Mouse (Mus musculus): ENCODE measurements at regions not wholly inside any gene's neighbourhood (a gene's known extent, or its start where the extent isn't known, plus 50 kb on each side); places are given as distances from the start of the nearest gene placed in this dataset.

GRCm38 (mm10) chr3:139780054-139780453 lies 574.6 kb downstream of the Stpg2 start:
- ATAC-seq (replicated peaks; ENCODE audit: low FRiP score, low TSS enrichment, poor library complexity, severe bottlenecking): 0 out of 2 replicates have a peak, but pooled peaks have one; percentile 50

DNA sequence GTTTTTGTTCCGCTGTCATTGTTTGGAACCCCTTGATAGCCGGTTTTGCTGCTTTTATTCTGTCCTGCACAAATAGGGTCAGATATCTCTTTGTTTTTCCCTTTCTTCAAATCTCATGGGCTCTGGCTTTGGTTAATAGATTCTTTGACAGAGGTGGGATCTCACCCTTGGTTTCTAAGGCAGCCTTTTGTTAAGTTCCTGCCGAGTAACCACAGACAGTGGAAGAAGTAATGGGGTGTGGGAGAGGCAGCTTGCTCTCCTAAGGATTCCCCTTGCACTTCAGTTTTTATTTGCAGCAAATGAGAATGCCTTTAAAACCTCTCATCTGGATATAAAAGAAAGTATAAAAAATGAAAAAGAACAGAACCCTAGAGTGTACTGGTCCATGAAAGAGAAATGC lies 577.9 kb downstream of the Stpg2 start:
- ATAC-seq (replicated peaks; ENCODE audit: low FRiP score, low TSS enrichment, poor library complexity, severe bottlenecking): no peak

GRCm38 (mm10) chr3:139786510-139786909 lies 581.0 kb downstream of the Stpg2 start:
- peak; percentile 77 for ATAC-seq (replicated peaks; ENCODE audit: low FRiP score, low TSS enrichment, poor library complexity, severe bottlenecking)

DNA sequence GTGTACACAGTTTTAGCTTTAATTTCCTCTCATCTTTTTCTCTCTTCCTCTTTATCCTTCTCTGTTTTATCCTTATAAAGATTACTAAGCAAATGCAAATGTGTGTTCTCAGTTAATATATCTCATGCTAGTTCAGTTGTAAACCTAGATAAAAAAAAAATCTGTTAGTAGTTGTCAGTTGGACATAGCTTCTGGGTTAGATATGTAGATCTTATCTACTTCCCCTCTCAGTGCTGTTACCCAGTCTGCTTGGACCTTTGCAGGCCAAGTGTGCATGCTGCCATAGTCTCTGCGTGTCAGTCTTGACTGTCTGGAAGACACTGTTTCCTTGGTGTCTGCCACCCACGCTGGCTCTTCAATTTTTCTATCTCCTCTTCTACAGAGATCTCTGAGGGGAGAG lies 583.4 kb downstream of the Stpg2 start:
- ATAC-seq (replicated peaks; ENCODE audit: low FRiP score, low TSS enrichment, poor library complexity, severe bottlenecking): peak; percentile 30; the same call in 1 of the 2 replicates

DNA sequence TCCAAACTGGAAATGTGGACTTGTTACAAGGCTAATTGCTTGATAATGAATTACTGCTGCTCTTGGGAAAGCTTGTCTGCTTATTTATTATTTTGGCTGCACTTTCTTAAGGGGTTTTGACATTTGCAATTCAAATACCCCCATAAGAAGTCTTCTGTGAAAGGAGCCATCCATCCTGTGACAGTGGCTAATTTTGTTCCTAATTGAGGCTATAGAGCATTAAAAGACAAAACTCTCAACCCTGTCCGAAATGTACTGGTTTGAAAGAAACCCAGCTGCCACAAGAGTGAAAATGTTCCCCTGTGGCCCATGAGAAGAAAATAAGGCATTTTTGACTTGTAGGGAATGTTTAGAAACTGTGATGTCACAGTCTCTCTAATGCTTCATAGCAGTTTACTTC lies 591.2 kb downstream of the Stpg2 start:
- ATAC-seq (replicated peaks; ENCODE audit: low FRiP score, low TSS enrichment, poor library complexity, severe bottlenecking): no peak

- ATAC-seq (replicated peaks; ENCODE audit: low FRiP score, low TSS enrichment, poor library complexity, severe bottlenecking): no peak
These were observed 593.6 kb downstream of the Stpg2 start for GRCm38 (mm10) chr3:139799059-139799458.

- no peak for ATAC-seq (replicated peaks; ENCODE audit: low FRiP score, low TSS enrichment, poor library complexity, severe bottlenecking)
These were observed 597.5 kb downstream of the Stpg2 start for GRCm38 (mm10) chr3:139802716-139803710.

DNA sequence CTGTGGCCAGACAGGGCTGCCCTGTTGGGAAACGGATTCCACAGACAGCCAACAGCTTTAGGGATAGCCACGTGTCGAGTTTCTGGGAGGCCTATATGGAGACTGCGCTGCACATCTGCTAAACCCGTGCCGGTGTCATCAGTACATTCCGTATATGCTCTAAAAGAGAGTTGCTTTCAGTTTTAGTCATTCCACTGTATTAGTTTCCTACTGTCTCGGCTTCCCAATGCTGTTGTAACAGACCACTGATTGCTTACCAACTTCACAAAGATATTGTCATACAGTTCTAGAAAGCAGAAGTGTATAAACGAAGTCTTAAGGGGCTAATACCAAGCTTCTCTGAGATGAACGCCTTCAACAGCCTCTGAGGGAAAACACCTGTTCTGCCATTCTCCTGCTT lies 622.5 kb downstream of the Stpg2 start:
- ATAC-seq (replicated peaks; ENCODE audit: low FRiP score, low TSS enrichment, poor library complexity, severe bottlenecking): no peak

GRCm38 (mm10) chr3:139828581-139828980 lies 623.1 kb downstream of the Stpg2 start:
- ATAC-seq (replicated peaks; ENCODE audit: low FRiP score, low TSS enrichment, poor library complexity, severe bottlenecking): no peak

GRCm38 (mm10) chr3:139832599-139832998 lies 627.1 kb downstream of the Stpg2 start:
- ATAC-seq (replicated peaks; ENCODE audit: low FRiP score, low TSS enrichment, poor library complexity, severe bottlenecking): no peak

- ATAC-seq (replicated peaks; ENCODE audit: low FRiP score, low TSS enrichment, poor library complexity, severe bottlenecking): no peak
These were observed 636.5 kb downstream of the Stpg2 start for GRCm38 (mm10) chr3:139842015-139842414.

GRCm38 (mm10) chr3:139842988-139843605 lies 637.6 kb downstream of the Stpg2 start:
- no peak for ATAC-seq (replicated peaks; ENCODE audit: low FRiP score, low TSS enrichment, poor library complexity, severe bottlenecking)

- peak; percentile 99 for ATAC-seq (replicated peaks; ENCODE audit: low FRiP score, low TSS enrichment, poor library complexity, severe bottlenecking)
These were observed 638.9 kb downstream of the Stpg2 start for GRCm38 (mm10) chr3:139844443-139844842.

DNA sequence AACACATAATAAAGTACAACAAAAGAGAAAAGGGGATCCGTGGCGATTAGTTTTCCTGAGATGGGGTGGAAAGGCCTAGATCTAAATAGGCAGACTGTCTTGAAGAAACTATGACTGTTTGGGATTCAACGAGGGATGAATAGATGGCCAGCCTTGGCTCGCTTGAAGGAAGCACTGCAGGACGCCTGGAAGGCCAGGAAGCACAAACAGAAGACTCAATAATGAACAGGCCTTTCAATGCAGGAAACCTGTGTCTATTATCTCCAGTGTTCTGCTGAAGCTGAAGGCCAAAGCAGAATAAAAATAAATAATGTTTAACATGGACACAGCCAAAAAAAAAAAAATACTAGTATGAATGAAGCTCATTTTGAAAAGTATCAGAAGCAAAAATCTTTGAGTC lies 642.3 kb downstream of the Stpg2 start:
- ATAC-seq (replicated peaks; ENCODE audit: low FRiP score, low TSS enrichment, poor library complexity, severe bottlenecking): no peak

DNA sequence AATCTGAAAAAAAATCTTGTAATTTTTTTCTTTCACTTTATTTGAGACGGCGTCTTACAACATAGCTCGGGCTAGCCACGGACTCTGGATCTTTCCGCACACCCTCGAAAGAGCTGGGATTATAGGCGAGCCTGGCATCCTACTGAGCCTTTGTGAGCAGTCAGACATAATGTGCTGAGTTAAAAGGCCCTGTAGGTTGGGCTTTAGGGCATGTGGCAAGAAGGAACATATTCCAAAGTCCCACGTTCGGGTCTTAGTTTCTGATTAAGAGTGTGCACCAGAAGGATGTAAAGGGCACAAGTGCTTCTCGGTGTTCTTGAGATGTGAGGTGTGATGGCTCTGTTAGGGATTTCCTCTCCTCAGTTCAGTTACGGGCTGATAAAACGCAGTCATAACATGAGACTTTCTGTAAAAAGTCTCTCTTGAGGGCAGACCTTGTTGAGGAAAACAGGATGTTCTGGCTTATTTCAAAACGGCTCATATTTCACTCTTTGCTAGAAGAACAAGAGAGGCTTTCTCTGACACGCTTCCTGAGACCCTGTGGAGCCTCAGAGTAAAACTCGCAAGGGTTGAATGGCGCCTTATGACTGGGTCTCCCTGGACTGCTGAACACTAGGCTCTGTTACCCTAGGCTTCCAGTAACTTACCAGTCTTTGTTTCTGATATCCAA lies 654.6 kb downstream of the Stpg2 start:
- ATAC-seq (replicated peaks; ENCODE audit: low FRiP score, low TSS enrichment, poor library complexity, severe bottlenecking): no peak

DNA sequence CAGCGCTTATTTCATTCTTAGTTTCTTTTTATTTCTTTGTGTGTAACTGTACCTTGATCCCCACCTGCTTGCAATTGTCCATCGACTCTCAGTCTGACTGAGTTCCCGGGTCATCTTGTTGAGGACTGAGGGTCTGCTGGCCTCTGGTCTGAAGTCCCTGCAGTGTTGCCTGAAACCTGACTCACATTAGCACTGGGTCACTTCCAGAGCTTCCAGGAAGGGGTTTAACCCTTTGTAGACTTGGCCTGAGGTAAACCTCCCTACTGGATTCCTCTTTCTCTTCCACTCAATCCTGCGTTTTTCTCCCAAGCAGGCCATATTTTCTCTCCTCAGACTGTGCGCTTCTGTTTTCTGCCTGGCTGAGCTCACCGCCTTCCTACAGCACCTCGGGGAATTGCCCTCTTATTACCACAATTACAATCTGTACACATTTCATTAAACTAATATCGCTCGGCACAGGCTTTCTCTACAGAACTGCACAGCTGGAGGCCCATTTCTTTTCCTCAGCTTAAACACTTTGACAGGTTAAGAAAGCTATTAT lies 655.4 kb downstream of the Stpg2 start:
- ATAC-seq (replicated peaks; ENCODE audit: low FRiP score, low TSS enrichment, poor library complexity, severe bottlenecking): no peak

DNA sequence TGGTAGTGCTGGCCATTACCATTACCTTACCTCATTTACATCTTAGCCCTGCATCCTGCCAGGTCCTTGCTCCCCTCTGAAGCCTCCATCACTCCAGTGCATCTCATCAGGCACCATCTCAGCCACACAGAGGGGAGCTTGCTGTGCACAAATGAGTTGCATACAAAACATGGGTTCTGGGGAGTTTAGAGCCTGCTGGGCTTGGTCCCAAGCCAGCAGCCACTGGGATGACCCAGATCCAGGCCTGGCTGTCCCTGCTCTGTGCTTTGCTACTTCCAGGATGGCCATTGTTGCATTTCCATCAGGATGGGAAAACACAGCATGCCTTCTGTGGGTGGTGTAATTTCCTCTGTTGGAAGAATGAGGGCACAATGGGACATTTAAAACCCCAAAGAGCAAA lies 660.8 kb downstream of the Stpg2 start:
- no peak for ATAC-seq (replicated peaks; ENCODE audit: low FRiP score, low TSS enrichment, poor library complexity, severe bottlenecking)

DNA sequence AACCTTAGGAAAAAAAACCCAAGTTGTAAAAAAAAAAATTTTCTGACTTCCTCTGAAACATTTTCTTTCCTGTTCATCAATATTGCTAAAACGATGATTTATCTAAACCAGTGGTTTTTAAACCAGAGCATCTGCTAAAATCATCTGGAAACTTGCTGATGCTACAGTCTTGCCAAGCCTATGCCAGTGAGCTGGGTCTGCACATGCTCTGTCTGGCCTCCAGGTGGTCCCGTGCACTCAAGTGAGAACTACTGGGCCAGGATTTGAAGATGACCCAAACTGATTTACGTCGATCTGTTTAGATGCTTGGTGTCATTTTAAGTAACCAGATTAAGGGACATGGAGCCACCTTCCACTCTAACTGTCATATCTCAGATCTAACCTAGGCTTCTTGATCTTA lies 661.5 kb downstream of the Stpg2 start:
- no peak for ATAC-seq (replicated peaks; ENCODE audit: low FRiP score, low TSS enrichment, poor library complexity, severe bottlenecking)

GRCm38 (mm10) chr3:139867499-139867898 lies 662.0 kb downstream of the Stpg2 start:
- ATAC-seq (replicated peaks; ENCODE audit: low FRiP score, low TSS enrichment, poor library complexity, severe bottlenecking): no peak

DNA sequence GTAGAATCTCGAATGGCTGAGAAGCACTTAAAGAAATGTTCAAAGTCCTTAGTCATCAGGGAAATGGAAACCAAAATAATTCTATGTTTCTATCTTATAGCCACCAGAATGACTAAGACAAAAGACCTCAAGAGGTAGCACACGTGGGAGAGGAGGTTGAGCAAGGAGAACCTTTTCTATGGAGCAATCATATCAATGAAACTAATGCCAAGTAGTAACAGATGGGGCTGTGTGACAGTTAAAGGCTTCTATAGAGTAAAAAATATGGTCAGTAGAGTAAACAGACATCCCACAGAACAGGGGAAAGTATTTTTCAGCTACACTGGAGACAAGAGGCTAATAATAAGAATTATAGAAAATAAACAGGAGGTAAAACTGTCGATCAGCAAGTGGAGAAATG lies 664.3 kb downstream of the Stpg2 start:
- ATAC-seq (replicated peaks; ENCODE audit: low FRiP score, low TSS enrichment, poor library complexity, severe bottlenecking): no peak

All from megakaryocyte-erythroid progenitor cell, adult 5-6 weeks (primary cell).